Mouse (Mus musculus) embryonic facial prominence, embryonic 12.5 days (tissue): Measurements from ENCODE around the gene Polr2l. TPM values are rescaled to one million over a fixed set of nuclear protein-coding genes. Genes with fewer than 3 reads are reported as not detected.

Experiments used
- ATAC-seq: fragments of 200-750 bp; cut with Nextera tagmentation; 2 replicates; pipeline ENCODE4 v1.8.0; 2017; ENCODE audit not compliant: insufficient number of reproducible peaks, insufficient read depth, low FRiP score, low TSS enrichment
- H3K27ac ChIP-seq: fragments of 300-500 bp; sonication (generic); 2 replicates; pipeline ENCODE4 v1.5.1; 2016; ENCODE audit warnings: mild to moderate bottlenecking
- H3K27me3 ChIP-seq: fragments of 300-500 bp; sonication (generic); 2 replicates; pipeline ENCODE4 v1.6.1; 2016; ENCODE audit warnings: mild to moderate bottlenecking, moderate library complexity
- H3K36me3 ChIP-seq: fragments of 300-500 bp; sonication (generic); 2 replicates; pipeline ENCODE4 v1.6.1; 2016; ENCODE audit warnings: mild to moderate bottlenecking
- H3K4me1 ChIP-seq: fragments of 300-500 bp; sonication (generic); 2 replicates; pipeline ENCODE4 v1.6.1; 2016
- H3K4me2 ChIP-seq: fragments of 300-500 bp; sonication (generic); replicated peaks from 2 replicates; pipeline ENCODE4 v1.6.1; 2016; ENCODE audit warnings: mild to moderate bottlenecking, moderate library complexity
- H3K4me3 ChIP-seq: fragments of 300-500 bp; sonication (generic); 2 replicates; pipeline ENCODE4 v1.5.1; 2016; ENCODE audit warnings: mild to moderate bottlenecking
- H3K9ac ChIP-seq: fragments of 300-500 bp; sonication (generic); 2 replicates; pipeline ENCODE4 v1.6.1; 2016; ENCODE audit warnings: mild to moderate bottlenecking, moderate library complexity
- H3K9me3 ChIP-seq: fragments of 300-500 bp; sonication (generic); 2 replicates; pipeline ENCODE4 v1.6.1; 2016; ENCODE audit warnings: mild to moderate bottlenecking, moderate library complexity
- WGBS: fragments of 180-500 bp; shearing (Covaris S2); methylation state at CpG from one replicate; pipeline ENCODE4 v1.1.7; 2016; 5-methylcytosine and 5-hydroxymethylcytosine counted together
- polyA plus RNA-seq: library from polyadenylated mRNA; unstranded; fragments of >200 nt; fragmentation: Nextera tagmentation; extraction: Ambion mirVana; gene quantifications from 2 replicates; pipeline ENCODE4 v1.2.1, GENCODE M21; 2016

The Polr2l gene
- polyA plus RNA-seq: 66.2 and 68.9 TPM in 2 replicates

DNA sequence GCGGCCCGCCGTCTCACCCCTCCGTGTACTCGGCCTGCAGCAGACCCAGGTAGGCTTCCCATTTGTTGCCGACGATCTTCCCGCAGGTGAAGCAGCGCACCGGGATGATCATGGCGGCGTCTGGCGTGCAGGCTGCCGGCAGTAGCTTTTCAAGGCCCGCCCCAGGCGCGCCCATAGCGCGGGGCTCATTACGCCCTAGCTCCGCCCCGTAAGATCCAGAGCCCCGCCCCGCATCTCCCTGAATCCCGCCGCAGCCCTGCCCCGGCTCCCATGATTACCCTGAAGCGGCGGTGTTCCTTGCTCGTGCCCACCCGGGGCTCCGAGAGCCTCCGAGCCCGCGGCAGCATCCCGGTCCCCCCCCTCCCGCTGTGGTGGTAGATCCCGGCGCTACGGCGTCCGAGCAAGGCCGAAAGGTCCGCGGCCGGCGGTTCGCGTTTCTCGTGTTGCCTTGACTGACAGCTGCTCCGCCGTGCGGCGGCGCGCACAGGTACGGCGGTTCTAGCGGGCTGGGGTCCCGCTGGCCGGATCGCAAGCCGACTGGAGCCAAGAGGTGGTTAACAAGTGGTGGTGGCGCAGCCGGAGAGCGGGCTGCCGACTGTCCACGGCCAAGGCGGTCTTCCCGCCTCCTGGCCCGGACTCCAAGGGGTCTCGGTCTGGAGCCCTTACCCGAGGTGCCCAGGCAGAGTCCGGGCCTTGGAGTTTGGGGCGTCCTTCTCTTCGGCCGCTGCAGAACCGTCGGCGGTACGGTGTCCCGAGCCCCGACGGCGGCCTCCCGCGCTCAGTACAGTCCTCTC, at the start of gene Polr2l, which contains the start of gene Tspan4:
Gene Polr2l (minus strand): TSS at position 122 of the 794 bp plus-strand sequence.
Gene Tspan4 (plus strand): TSS at position 230 of the 794 bp plus-strand sequence.
- peak within 1 kb of the TSS; percentile 73 for H3K9ac ChIP-seq
- peaks cover 43% of the 10 kb centered on the region for H3K4me1 ChIP-seq
- peaks cover 26% of the 10 kb centered on the region for H3K36me3 ChIP-seq
- H3K4me2 ChIP-seq: peak within 1 kb of the TSS; percentile 81
- WGBS: under 1% methylated on average over 87 of the region's 87 CpGs
- no peaks in the 10 kb centered on the region for H3K27me3 ChIP-seq
- H3K9me3 ChIP-seq: no peaks in the 10 kb centered on the region
- peak within 1 kb of the TSS; percentile 85 for H3K27ac ChIP-seq
- H3K4me3 ChIP-seq: peak within 1 kb of the TSS; percentile 80
- ATAC-seq: peak; percentile 50; the same call in 1 of the 2 replicates

GRCm38 (mm10) chr7:141524271-141524670, 49.3 kb upstream of the Polr2l start:
- Histone ChIP-seq H3K27ac (no peak overlapping the region), H3K9me3 (no peaks in the 10 kb centered on the region), H3K27me3 (no peaks in the 10 kb centered on the region), H3K4me3 (no peak overlapping the region), H3K9ac (no peak overlapping the region), H3K36me3 (peaks cover 26% of the 10 kb centered on the region), H3K4me1 (no peaks in the 10 kb centered on the region), H3K4me2 (no peak overlapping the region)
- WGBS: 88% methylated on average over 4 of the region's 4 CpGs
- ATAC-seq: no peak

DNA sequence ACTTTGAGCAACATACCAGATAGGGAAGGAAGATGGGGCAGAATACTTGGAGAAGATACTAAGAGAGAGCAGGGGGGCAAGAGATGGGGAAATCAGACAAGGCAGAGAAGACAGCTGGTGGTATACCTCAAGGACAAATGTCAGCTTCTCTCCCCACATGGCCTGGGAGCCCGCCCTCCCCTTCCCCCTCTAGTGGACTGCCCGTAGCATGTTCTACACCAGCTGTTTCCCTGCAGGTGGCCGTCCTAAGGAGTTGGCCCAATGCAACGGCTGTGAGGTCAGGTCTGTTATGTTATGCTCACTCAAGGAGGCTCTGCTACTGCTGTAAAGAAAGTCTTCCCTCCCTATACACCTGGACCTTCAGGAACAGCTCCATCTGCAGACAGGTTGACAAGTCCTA, 48.1 kb upstream of the Polr2l start:
- no peak overlapping the region for H3K9ac ChIP-seq
- no peaks in the 10 kb centered on the region for H3K4me1 ChIP-seq
- 42% methylated on average over 4 of the region's 4 CpGs for WGBS
- H3K27me3 ChIP-seq: no peaks in the 10 kb centered on the region
- no peak overlapping the region for H3K27ac ChIP-seq
- no peak for ATAC-seq
- H3K9me3 ChIP-seq: no peaks in the 10 kb centered on the region
- peaks cover 20% of the 10 kb centered on the region for H3K36me3 ChIP-seq
- H3K4me3 ChIP-seq: no peak overlapping the region
- no peak overlapping the region for H3K4me2 ChIP-seq

DNA sequence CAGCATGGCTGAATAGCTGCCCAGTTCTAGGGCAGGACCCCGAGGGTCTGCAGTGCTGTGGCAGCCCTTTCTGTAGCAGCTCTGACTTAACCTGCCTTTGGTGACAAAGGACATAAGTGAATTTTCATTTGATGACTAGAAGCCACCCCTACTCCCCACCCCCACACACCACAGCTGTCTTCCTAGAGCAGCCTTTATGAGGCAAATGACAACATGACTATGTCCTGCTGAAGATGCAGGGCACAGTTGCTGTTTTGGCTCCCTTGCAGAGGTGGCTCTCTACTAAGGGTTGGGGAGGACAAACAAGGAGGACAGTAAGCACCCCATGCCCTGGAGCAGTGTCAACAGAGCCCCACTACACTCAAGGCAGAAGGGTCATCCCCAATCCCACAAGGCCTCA, 44.9 kb upstream of the Polr2l start:
- Histone ChIP-seq H3K4me2 (no peak overlapping the region), H3K27me3 (no peaks in the 10 kb centered on the region), H3K9me3 (no peaks in the 10 kb centered on the region), H3K4me3 (no peak overlapping the region), H3K27ac (no peak overlapping the region), H3K9ac (no peak overlapping the region), H3K36me3 (peaks cover 28% of the 10 kb centered on the region), H3K4me1 (no peaks in the 10 kb centered on the region)
- 79% methylated on average over 1 of the region's 1 CpGs for WGBS
- ATAC-seq: no peak

GRCm38 (mm10) chr7:141518926-141519325, 44.0 kb upstream of the Polr2l start:
- H3K36me3 ChIP-seq: peaks cover 29% of the 10 kb centered on the region
- 73% methylated on average over 3 of the region's 3 CpGs for WGBS
- H3K27ac ChIP-seq: no peak overlapping the region
- no peaks in the 10 kb centered on the region for H3K4me1 ChIP-seq
- no peak for ATAC-seq
- no peak overlapping the region for H3K4me2 ChIP-seq
- no peaks in the 10 kb centered on the region for H3K27me3 ChIP-seq
- no peak overlapping the region for H3K9ac ChIP-seq
- no peak overlapping the region for H3K4me3 ChIP-seq
- no peaks in the 10 kb centered on the region for H3K9me3 ChIP-seq

GRCm38 (mm10) chr7:141518296-141518695, 43.4 kb upstream of the Polr2l start:
- H3K4me1 ChIP-seq: no peaks in the 10 kb centered on the region
- H3K36me3 ChIP-seq: peaks cover 29% of the 10 kb centered on the region
- no peaks in the 10 kb centered on the region for H3K9me3 ChIP-seq
- no peak overlapping the region for H3K9ac ChIP-seq
- H3K4me2 ChIP-seq: no peak overlapping the region
- H3K27me3 ChIP-seq: no peaks in the 10 kb centered on the region
- no peak overlapping the region for H3K27ac ChIP-seq
- H3K4me3 ChIP-seq: no peak overlapping the region
- no peak for ATAC-seq
- 84% methylated on average over 5 of the region's 5 CpGs for WGBS

GRCm38 (mm10) chr7:141517638-141518037, 42.7 kb upstream of the Polr2l start:
- H3K36me3 ChIP-seq: peaks cover 28% of the 10 kb centered on the region
- H3K9ac ChIP-seq: no peak overlapping the region
- no peak overlapping the region for H3K4me2 ChIP-seq
- H3K9me3 ChIP-seq: no peaks in the 10 kb centered on the region
- no peaks in the 10 kb centered on the region for H3K27me3 ChIP-seq
- no peak overlapping the region for H3K27ac ChIP-seq
- 86% methylated on average over 4 of the region's 4 CpGs for WGBS
- H3K4me3 ChIP-seq: no peak overlapping the region
- no peak for ATAC-seq
- no peaks in the 10 kb centered on the region for H3K4me1 ChIP-seq

DNA sequence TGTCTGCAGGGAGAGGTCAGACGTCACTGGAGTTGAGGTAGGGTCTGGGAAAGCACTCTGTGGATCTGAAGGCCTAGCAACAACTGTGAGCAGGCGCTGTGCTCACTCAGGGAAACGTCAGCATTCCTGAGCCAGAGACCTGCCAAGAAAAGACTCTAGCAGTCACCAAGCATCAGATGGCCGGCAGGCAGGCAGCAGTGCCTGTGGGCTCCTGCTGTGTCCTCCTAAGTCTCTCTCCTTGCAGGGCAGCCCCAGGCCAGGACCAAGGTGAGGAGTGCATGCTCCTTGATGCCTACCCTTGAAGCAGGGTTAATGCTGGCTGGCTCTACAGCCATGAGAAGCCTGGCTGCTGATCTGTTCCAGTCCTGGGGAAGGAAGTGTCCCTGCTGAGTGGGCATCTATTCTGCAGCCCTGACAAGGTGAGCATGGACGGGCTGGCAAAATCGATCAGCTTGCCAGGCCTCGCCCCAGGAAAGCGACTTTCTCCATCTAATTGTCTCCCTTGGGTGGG, 35.8 kb upstream of the Polr2l start:
- Histone ChIP-seq H3K9ac (no peak overlapping the region), H3K4me2 (no peak overlapping the region), H3K4me3 (no peak overlapping the region), H3K27me3 (no peaks in the 10 kb centered on the region), H3K27ac (no peak overlapping the region), H3K36me3 (peaks cover 5% of the 10 kb centered on the region; the same call in 1 of the 2 replicates), H3K9me3 (no peaks in the 10 kb centered on the region), H3K4me1 (no peaks in the 10 kb centered on the region)
- WGBS: 71% methylated on average over 8 of the region's 8 CpGs
- ATAC-seq: no peak

GRCm38 (mm10) chr7:141510196-141510595, 35.3 kb upstream of the Polr2l start:
- Histone ChIP-seq H3K27ac (no peak overlapping the region), H3K9ac (no peak overlapping the region), H3K9me3 (no peaks in the 10 kb centered on the region), H3K27me3 (no peaks in the 10 kb centered on the region), H3K36me3 (peaks cover 5% of the 10 kb centered on the region; the same call in 1 of the 2 replicates), H3K4me2 (no peak overlapping the region), H3K4me1 (no peaks in the 10 kb centered on the region), H3K4me3 (no peak overlapping the region)
- WGBS: 93% methylated on average over 5 of the region's 5 CpGs
- ATAC-seq: no peak

- H3K36me3 ChIP-seq: no peaks in the 10 kb centered on the region; the same call in 1 of the 2 replicates
- H3K4me1 ChIP-seq: no peaks in the 10 kb centered on the region
- no peak overlapping the region for H3K9ac ChIP-seq
- H3K4me2 ChIP-seq: no peak overlapping the region
- H3K27ac ChIP-seq: no peak overlapping the region
- H3K27me3 ChIP-seq: no peaks in the 10 kb centered on the region
- 0 out of 2 replicates have a peak, but pooled peaks have one; percentile 47 for ATAC-seq
- no peak overlapping the region for H3K4me3 ChIP-seq
- H3K9me3 ChIP-seq: no peaks in the 10 kb centered on the region
These were observed 33.2 kb upstream of the Polr2l start for GRCm38 (mm10) chr7:141508160-141508559.

DNA sequence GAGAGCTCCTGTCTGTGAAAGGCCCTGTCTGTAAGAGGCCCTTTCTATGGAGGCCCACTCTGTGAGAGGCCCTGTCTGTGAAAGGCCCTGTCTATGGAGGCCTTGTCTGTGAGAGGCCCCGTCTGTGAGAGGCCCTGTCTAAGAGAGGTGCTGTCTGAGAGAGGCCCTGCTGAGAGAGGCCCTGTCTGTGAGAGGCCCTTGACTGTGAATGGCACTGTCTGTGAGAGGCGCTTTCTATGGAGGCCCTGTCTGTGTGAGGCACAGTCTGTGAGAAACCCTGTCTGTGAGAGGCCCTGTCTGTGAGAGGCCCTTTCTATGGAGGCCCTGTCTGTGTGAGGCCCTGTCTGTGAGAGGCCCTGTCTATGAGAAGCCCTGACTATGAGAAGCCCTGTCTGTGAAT, 31.3 kb upstream of the Polr2l start:
- no peak overlapping the region for H3K4me3 ChIP-seq
- H3K4me2 ChIP-seq: no peak overlapping the region
- no peak for ATAC-seq
- H3K9me3 ChIP-seq: no peaks in the 10 kb centered on the region
- H3K4me1 ChIP-seq: no peaks in the 10 kb centered on the region
- no peaks in the 10 kb centered on the region for H3K27me3 ChIP-seq
- no peak overlapping the region for H3K27ac ChIP-seq
- H3K9ac ChIP-seq: 0 out of 2 replicates have a peak overlapping the region, but pooled peaks have one; percentile 12
- WGBS: 84% methylated on average over 2 of the region's 2 CpGs
- no peaks in the 10 kb centered on the region; the same call in 1 of the 2 replicates for H3K36me3 ChIP-seq

GRCm38 (mm10) chr7:141502556-141502905, 27.6 kb upstream of the Polr2l start:
- Histone ChIP-seq H3K36me3 (peaks cover 11% of the 10 kb centered on the region; the same call in 1 of the 2 replicates), H3K4me1 (no peaks in the 10 kb centered on the region), H3K4me2 (no peak overlapping the region), H3K9me3 (no peaks in the 10 kb centered on the region), H3K27me3 (no peaks in the 10 kb centered on the region), H3K4me3 (no peak overlapping the region), H3K27ac (no peak overlapping the region), H3K9ac (no peak overlapping the region)
- ATAC-seq: no peak
- WGBS: 91% methylated on average over 5 of the region's 5 CpGs
